Comparison of ENCODE assay signal across 8 mouse cellular contexts in the genomic region with DNA sequence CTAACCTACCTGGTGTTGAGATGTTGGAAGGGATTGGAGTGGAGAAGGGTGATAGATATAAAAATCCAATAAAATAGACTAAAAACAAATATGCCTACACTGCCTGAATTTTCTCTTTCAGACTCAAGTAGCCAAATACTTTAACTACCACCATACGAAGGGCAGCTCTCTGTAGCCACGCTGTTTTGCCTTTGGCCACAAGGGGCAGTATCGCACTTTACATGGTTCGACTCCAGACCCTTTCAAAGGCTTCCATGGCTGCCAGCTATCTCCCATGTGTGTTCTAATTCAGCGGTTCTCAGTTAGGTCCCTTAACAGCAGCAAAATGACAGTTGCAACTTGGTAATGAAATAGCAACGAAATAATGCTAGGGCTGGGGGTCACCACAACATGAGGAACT. TPM values are rescaled to one million over a fixed set of nuclear protein-coding genes. Genes with fewer than 3 reads are reported as not detected.
DNase-seq lines count a peak whose midpoint lies in the region; ATAC-seq and TF ChIP-seq lines count a peak whose summit lies in the region.

No protein-coding gene starts in this region.

- TF ChIP-seq CTCF in liver, adult 2 months (IDR thresholded peaks at IDR 0.05; ENCODE audit: low read depth, low read length) = peak; percentile 84
- TF ChIP-seq CTCF in stomach, postnatal 0 days (IDR thresholded peaks at IDR 0.05; ENCODE audit: low read depth) = peak; percentile 98

- H3K9ac ChIP-seq in liver, adult 2 months (ENCODE audit: low read depth, low read length) = no peak overlapping the region
- H3K9ac ChIP-seq in neural tube, embryonic 12.5 days = no peak overlapping the region
- no peak overlapping the region for H3K9ac ChIP-seq in stomach, postnatal 0 days (ENCODE audit: low read length)

- H3K79me2 ChIP-seq in liver, adult 2 months (ENCODE audit: control insufficient read depth, insufficient read depth, low read length) = no peaks in the 10 kb centered on the region

- no peaks in the 10 kb centered on the region for H3K36me3 ChIP-seq in liver, adult 2 months (ENCODE audit: control insufficient read depth, insufficient read depth, low read length)
- H3K36me3 ChIP-seq in neural tube, embryonic 12.5 days = no peaks in the 10 kb centered on the region
- no peaks in the 10 kb centered on the region for H3K36me3 ChIP-seq in stomach, postnatal 0 days (ENCODE audit: control insufficient read depth, insufficient read depth, low read length)

- H3K27me3 ChIP-seq in liver, adult 2 months (ENCODE audit: control insufficient read depth, insufficient read depth, low read length) = no peaks in the 10 kb centered on the region
- 0 out of 2 replicates have a peak, but pooled peaks cover 4% of the 10 kb centered on the region for H3K27me3 ChIP-seq in neural tube, embryonic 12.5 days (replicated peaks)
- no peaks in the 10 kb centered on the region for H3K27me3 ChIP-seq in stomach, postnatal 0 days (ENCODE audit: control insufficient read depth, insufficient read depth, low read length)

- no peak for TF ChIP-seq EP300 in stomach, postnatal 0 days (optimal IDR thresholded peaks at IDR 0.05)

- H3K27ac ChIP-seq in liver, adult 2 months (replicated peaks; ENCODE audit: insufficient read depth, low read depth, low read length) = no peak overlapping the region
- H3K27ac ChIP-seq in neural tube, embryonic 12.5 days = no peak overlapping the region
- no peak overlapping the region for H3K27ac ChIP-seq in stomach, postnatal 0 days (replicated peaks)

- H3K9me3 ChIP-seq in neural tube, embryonic 12.5 days = no peaks in the 10 kb centered on the region
- H3K9me3 ChIP-seq in stomach, postnatal 0 days (ENCODE audit: control insufficient read depth, low read length) = no peaks in the 10 kb centered on the region

- H3K4me1 ChIP-seq in liver, adult 2 months (ENCODE audit: control insufficient read depth, insufficient read depth, low read length) = no peaks in the 10 kb centered on the region
- peaks cover 7% of the 10 kb centered on the region; the same call in 1 of the 2 replicates for H3K4me1 ChIP-seq in neural tube, embryonic 12.5 days
- H3K4me1 ChIP-seq in stomach, postnatal 0 days (replicated peaks; ENCODE audit: control insufficient read depth, insufficient read depth) = no peaks in the 10 kb centered on the region

- WGBS in liver, adult 2 months = 3% methylated on average over 6 of the region's 6 CpGs
- WGBS in neural tube, embryonic 12.5 days = 7% methylated on average over 6 of the region's 6 CpGs
- WGBS in stomach, postnatal 0 days = 4% methylated on average over 6 of the region's 6 CpGs

- intact Hi-C loops in gastrocnemius, postnatal 36 days (cut with DNase I) = loop anchor here (1.0 to 10.0 kb wide), 2 partner anchors 54 to 282 kb away; partner anchors contain the start of gene Ppfia4

- no peak overlapping the region for H3K4me3 ChIP-seq in liver, adult 2 months (ENCODE audit: insufficient read depth, low read depth, low read length)
- no peak overlapping the region for H3K4me3 ChIP-seq in neural tube, embryonic 12.5 days
- H3K4me3 ChIP-seq in stomach, postnatal 0 days (ENCODE audit: low read depth, low read length) = no peak overlapping the region

- no peak for TF ChIP-seq POLR2A in liver, adult 2 months (IDR thresholded peaks at IDR 0.05; ENCODE audit: extremely low read depth, insufficient read depth, low read length)

- DNase-seq in 416B (ENCODE audit: low read depth) = peak; percentile 80
- DNase-seq in adrenal gland, adult 2 months = peak; percentile 82
- DNase-seq in embryo, embryonic 11 days = peak; percentile 91
- peak; percentile 78 to 83 for DNase-seq in gastrocnemius, postnatal 36 days
- peak; percentile 90 for DNase-seq in kidney, adult 9 months
- DNase-seq in liver, adult 2 months (ENCODE audit: extremely low read depth, low read depth, low spot score) = peak; percentile 60
- peak; percentile 85 for DNase-seq in stomach, postnatal 0 days (ENCODE audit: low spot score)

- H3K4me2 ChIP-seq in neural tube, embryonic 12.5 days (replicated peaks) = no peak overlapping the region
- H3K4me2 ChIP-seq in stomach, postnatal 0 days (replicated peaks; ENCODE audit: low read depth) = no peak overlapping the region

- ATAC-seq in neural tube, embryonic 12.5 days (ENCODE audit: low FRiP score, low read depth) = 0 out of 2 replicates have a peak, but pooled peaks have one; percentile 29
- ATAC-seq in stomach, postnatal 0 days (ENCODE audit: low FRiP score, low TSS enrichment) = no peak; the same call in 1 of the 2 replicates

RNA-seq across cellular contexts. Expression of gene Fmod, which starts 16.2 kb away (rescaled TPM):
- total RNA-seq in adrenal gland, adult 2 months (2021) = 10 to 100 TPM; 10.1 to 12.4 TPM
- polyA plus RNA-seq in adrenal gland, adult 2 months (2012; rRNA removed) = 13.4 and 17.9 TPM in 2 replicates
- 10 to 100 TPM; 80.2 to 86.9 TPM for total RNA-seq in gastrocnemius, postnatal 36 days (2021)
- total RNA-seq in liver, adult 2 months (2014; rRNA removed) = 0.46 and 0.54 TPM in 2 replicates
- 0.99 and 1.6 TPM in 2 replicates for polyA plus RNA-seq in liver, adult 2 months (2012; rRNA removed)
- 16.8 and 20.5 TPM in 2 replicates for polyA plus RNA-seq in neural tube, embryonic 12.5 days (2016; fragmentation: Nextera tagmentation; extraction: Ambion mirVana)
- polyA plus RNA-seq in stomach, postnatal 0 days (2015; fragmentation: Nextera tagmentation; extraction: Ambion mirVana) = 7.9 and 9.0 TPM in 2 replicates

RNA-seq across cellular contexts. Expression of gene Btg2, which starts 25.7 kb away (rescaled TPM):
- total RNA-seq in adrenal gland, adult 2 months (2021) = 10 to 100 TPM; 20.3 to 55.2 TPM
- polyA plus RNA-seq in adrenal gland, adult 2 months (2012; rRNA removed) = 18.9 and 25.1 TPM in 2 replicates
- 10 to 100 TPM; 31.5 to 54.9 TPM for total RNA-seq in gastrocnemius, postnatal 36 days (2021)
- total RNA-seq in liver, adult 2 months (2014; rRNA removed) = 7.0 and 10.1 TPM in 2 replicates
- 5.6 and 6.9 TPM in 2 replicates for polyA plus RNA-seq in liver, adult 2 months (2012; rRNA removed)
- polyA plus RNA-seq in neural tube, embryonic 12.5 days (2016; fragmentation: Nextera tagmentation; extraction: Ambion mirVana) = 114 and 120 TPM in 2 replicates
- 85.9 and 96.8 TPM in 2 replicates for polyA plus RNA-seq in stomach, postnatal 0 days (2015; fragmentation: Nextera tagmentation; extraction: Ambion mirVana)

RNA-seq across cellular contexts. Expression of gene Chit1, which starts 57.8 kb away (rescaled TPM):
- total RNA-seq in adrenal gland, adult 2 months (2021) = not detected
- polyA plus RNA-seq in adrenal gland, adult 2 months (2012; rRNA removed) = 0.07 and 0.08 TPM in 2 replicates
- total RNA-seq in gastrocnemius, postnatal 36 days (2021) = not detected
- total RNA-seq in liver, adult 2 months (2014; rRNA removed) = not detected in 2 replicates
- polyA plus RNA-seq in liver, adult 2 months (2012; rRNA removed) = not detected in 2 replicates
- 0.15 and 0.38 TPM in 2 replicates for polyA plus RNA-seq in neural tube, embryonic 12.5 days (2016; fragmentation: Nextera tagmentation; extraction: Ambion mirVana)
- 38.5 and 45.1 TPM in 2 replicates for polyA plus RNA-seq in stomach, postnatal 0 days (2015; fragmentation: Nextera tagmentation; extraction: Ambion mirVana)

Comparison
In these comparisons a context has a peak if more than half of its experiments do, and no peak if none do; other contexts are left out.
1. RNA of gene Chit1, which starts 57.8 kb away (polyA plus RNA-seq): 38.5 to 45.1 TPM in stomach, postnatal 0 days; 0.15 to 0.38 TPM in neural tube, embryonic 12.5 days, 0.07 to 0.08 TPM in adrenal gland, adult 2 months and not detected in liver, adult 2 months; every median in the first group is over 10 times any median in the second.
2. Peak in every context shown above with its lines, with median percentiles within 50 percentile points of each other: DNase-seq.